Mouse (Mus musculus) limb, embryonic 10.5 days (tissue): ENCODE results near the gene Olfr1196. TPM values are rescaled to one million over a fixed set of nuclear protein-coding genes. Genes with fewer than 3 reads are reported as not detected.
"Not testable (repeated sequence)": the region's sequence is repeated elsewhere in the genome, so short reads cannot be mapped to it uniquely, and the experiment has no call there.

Experiments used
- DNase-seq: peaks from one replicate; pipeline ENCODE4 v3.0.0-alpha.2; 2017; ENCODE audit warnings: low spot score
- H3K27ac ChIP-seq: fragments of 300-500 bp; sonication (generic); 2 replicates; pipeline ENCODE4 v1.5.1; 2016; ENCODE audit warnings: mild to moderate bottlenecking
- H3K27me3 ChIP-seq: fragments of 300-500 bp; sonication (generic); 2 replicates; pipeline ENCODE4 v1.6.1; 2016; ENCODE audit warnings: low read depth, mild to moderate bottlenecking; ENCODE audit not compliant: poor library complexity, severe bottlenecking
- H3K36me3 ChIP-seq: fragments of 300-500 bp; sonication (generic); 2 replicates; pipeline ENCODE4 v1.6.1; 2016; ENCODE audit warnings: mild to moderate bottlenecking, moderate library complexity
- H3K4me1 ChIP-seq: fragments of 300-500 bp; sonication (generic); 2 replicates; pipeline ENCODE4 v1.6.1; 2016
- H3K4me3 ChIP-seq: fragments of 300-500 bp; sonication (generic); 2 replicates; pipeline ENCODE4 v1.5.1; 2016; ENCODE audit warnings: mild to moderate bottlenecking, moderate library complexity
- H3K9me3 ChIP-seq: fragments of 300-500 bp; sonication (generic); replicated peaks from 2 replicates; pipeline ENCODE4 v1.6.1; 2016; ENCODE audit warnings: mild to moderate bottlenecking
- WGBS: fragments of 180-500 bp; shearing (Covaris S2); methylation state at CpG from one replicate; pipeline ENCODE4 v1.1.7; 2016; 5-methylcytosine and 5-hydroxymethylcytosine counted together
- polyA plus RNA-seq: library from polyadenylated mRNA; unstranded; fragments of >200 nt; fragmentation: Nextera tagmentation; extraction: Ambion mirVana; gene quantifications from 2 replicates; pipeline ENCODE4 v1.2.1, GENCODE M21; 2016

Olfr1196 gene
- polyA plus RNA-seq: not detected in 2 replicates

DNA sequence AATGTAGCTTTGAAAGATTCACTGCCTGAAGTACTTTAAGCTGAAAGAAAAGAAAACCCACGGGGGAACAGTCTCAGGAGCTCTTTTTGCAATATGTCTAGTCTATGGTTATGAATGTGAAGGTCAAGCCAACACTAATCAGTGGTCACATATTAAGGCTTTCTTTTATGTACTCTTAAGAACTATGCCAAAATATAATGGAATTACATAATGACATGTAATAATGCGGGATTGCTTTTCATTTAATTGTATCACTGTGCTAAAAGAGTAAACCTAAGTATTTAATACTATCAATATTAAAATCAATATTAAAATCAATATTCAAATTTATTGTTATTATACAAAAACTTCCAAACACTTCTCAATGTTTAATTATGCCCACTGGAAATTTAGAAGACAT is at the start of gene Olfr1196:
Olfr1196 (minus strand) TSS at position 101 of the 400 bp plus-strand sequence.
- Histone ChIP-seq H3K27me3 (no peaks in the 10 kb centered on the region), H3K4me3 (no peak within 1 kb of the TSS), H3K27ac (no peak within 1 kb of the TSS), H3K4me1 (no peaks in the 10 kb centered on the region), H3K9me3 (no peaks in the 10 kb centered on the region), H3K36me3 (no peaks in the 10 kb centered on the region)
- DNase-seq: no peak
- 94% methylated on average over 2 of the region's 2 CpGs for WGBS

DNA sequence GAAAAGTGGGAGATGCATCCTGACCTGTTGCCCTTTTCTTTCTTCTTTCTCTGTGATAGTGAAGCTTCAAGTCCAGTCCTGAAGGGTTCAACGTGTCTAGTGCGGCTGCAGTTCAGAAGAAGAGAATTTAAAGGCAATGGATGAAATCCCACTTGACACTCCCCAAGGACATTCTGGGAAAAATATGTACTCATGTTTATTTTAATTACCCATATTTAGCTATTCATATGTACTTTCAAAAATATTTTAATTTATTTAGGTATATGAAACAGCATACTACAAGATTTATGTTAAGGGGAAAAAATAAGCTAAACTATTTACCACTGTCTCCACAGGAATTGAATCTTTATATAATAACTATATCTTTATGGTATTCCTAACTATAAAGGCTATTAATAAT is 46.9 kb upstream of the Olfr1196 start, which contains the start of gene Olfr1198:
Olfr1198 (minus strand) TSS at position 101 of the 400 bp plus-strand sequence.
- 91% methylated on average over 2 of the region's 2 CpGs for WGBS
- no peaks in the 10 kb centered on the region for H3K36me3 ChIP-seq
- H3K27ac ChIP-seq: no peak within 1 kb of the TSS
- H3K4me3 ChIP-seq: no peak within 1 kb of the TSS
- no peaks in the 10 kb centered on the region for H3K9me3 ChIP-seq
- no peak for DNase-seq
- no peaks in the 10 kb centered on the region for H3K4me1 ChIP-seq
- no peaks in the 10 kb centered on the region for H3K27me3 ChIP-seq

DNA sequence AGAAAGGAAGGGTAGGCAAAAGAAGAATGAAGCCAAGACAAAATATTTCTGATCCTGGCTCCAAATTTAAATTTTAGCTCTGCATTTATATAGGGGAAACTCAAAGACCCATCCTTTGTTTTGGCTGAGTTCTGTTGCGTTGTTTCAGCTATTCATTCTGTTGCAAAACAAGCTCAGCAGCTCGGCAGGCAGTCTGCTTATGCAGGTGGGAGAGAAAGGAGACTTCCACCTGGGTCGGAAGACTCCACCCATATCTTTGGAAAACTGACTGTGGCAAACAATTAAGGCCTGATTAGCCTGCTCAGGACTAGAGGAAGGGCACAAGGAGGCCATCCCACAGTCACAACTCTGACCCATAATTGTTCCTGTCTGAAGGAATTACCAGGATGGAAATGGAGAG is 39.0 kb upstream of the Olfr1196 start:
- Histone ChIP-seq H3K4me1 (no peaks in the 10 kb centered on the region), H3K9me3 (no peaks in the 10 kb centered on the region), H3K27ac (no peak overlapping the region), H3K27me3 (no peaks in the 10 kb centered on the region), H3K4me3 (no peak overlapping the region), H3K36me3 (no peaks in the 10 kb centered on the region)
- DNase-seq: no peak
- 86% methylated on average over 3 of the region's 3 CpGs for WGBS

DNA sequence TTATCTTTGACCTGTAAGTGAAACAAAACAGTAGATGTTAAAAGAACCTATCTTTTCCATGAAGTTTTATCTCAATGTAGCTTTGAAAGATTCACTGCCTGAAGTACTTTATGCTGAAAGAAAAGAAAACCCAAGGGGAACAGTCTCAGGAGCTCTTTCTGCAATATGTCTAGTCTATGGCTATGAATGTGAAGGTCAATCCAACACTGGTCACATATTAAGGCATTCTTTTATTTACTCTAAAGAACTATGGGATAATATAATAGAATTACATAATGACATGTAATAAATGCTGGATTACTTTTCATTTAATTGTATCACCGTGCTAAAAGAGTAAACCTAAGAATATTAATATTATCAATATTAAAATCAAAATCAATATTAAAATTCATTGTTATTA is 27.9 kb upstream of the Olfr1196 start, which contains the start of gene Olfr1197:
Olfr1197 (minus strand) TSS at position 101 of the 400 bp plus-strand sequence.
- Histone ChIP-seq H3K27ac (no peak within 1 kb of the TSS), H3K4me1 (no peaks in the 10 kb centered on the region), H3K27me3 (no peaks in the 10 kb centered on the region), H3K4me3 (no peak within 1 kb of the TSS), H3K9me3 (no peaks in the 10 kb centered on the region), H3K36me3 (no peaks in the 10 kb centered on the region)
- no peak for DNase-seq
- 85% methylated on average over 1 of the region's 1 CpGs for WGBS

DNA sequence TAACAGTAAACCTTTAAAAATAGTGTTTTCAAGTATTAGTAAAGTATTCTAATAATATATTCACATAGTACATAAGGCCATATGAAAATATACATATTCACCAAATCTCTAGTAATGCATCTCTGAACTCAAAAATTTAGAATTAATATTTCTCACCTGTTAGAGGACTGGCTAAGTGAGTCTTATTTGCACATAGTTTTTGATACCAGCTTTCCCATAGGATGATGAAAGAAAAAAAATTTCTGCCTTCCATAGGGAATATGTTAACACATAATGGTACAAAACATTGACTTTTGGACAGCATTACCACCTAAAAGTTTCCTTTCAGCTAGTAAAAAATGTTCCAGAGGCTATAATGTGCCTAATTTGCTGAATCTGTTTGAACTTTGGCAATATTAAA is 15.3 kb downstream of the Olfr1196 start, which contains the start of gene Olfr1195:
Olfr1195 (minus strand) TSS at position 101 of the 400 bp plus-strand sequence.
- DNase-seq: no peak
- Histone ChIP-seq H3K27ac (no peak within 1 kb of the TSS), H3K4me1 (no peaks in the 10 kb centered on the region), H3K27me3 (no peaks in the 10 kb centered on the region), H3K36me3 (no peaks in the 10 kb centered on the region), H3K4me3 (no peak within 1 kb of the TSS), H3K9me3 (no peaks in the 10 kb centered on the region)

DNA sequence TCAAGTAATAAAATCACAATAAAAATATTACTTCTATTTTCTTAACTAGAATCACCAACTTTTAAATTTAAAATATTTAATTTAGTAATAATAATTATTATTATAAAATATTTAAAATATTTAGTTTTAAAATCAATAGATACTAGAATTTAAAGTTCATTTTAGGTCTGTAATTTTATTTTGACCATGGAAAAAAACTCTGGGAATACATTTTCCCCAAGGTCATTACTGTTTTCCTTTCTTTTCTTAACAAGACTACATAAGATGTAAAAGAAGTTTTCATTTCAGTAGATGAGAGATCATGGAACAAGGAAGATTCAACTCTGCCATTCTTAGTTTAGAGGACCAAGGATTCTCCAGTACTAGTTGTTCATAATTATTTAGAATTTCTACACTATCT is 29.1 kb downstream of the Olfr1196 start, which contains the start of gene Olfr1193:
Olfr1193 (plus strand) TSS at position 301 of the 400 bp plus-strand sequence.
- not testable (repeated sequence) for H3K9me3 ChIP-seq, DNase-seq, H3K27ac ChIP-seq, H3K27me3 ChIP-seq, H3K4me1 ChIP-seq, H3K36me3 ChIP-seq, H3K4me3 ChIP-seq

DNA sequence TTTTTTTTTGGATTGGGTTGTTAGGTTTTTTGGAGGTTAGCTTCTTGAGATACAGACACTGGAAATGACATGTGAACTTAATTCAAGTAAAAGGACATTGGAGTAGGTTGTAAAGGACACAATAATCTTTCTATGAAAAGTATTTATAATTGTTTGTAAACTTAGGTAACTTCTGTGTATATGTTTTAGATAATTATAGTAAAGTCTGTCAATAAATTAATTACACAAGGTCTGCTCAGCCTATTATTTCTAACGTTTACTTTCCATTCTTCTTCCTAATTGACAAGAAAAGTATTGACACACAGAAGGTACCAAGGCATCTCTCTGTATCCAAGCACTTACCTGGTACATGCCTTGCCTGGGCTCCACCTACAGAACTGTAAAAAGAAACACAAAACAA is 56.2 kb downstream of the Olfr1196 start, which contains the start of gene Olfr1192-ps1:
Olfr1192-ps1 (plus strand) TSS at position 301 of the 400 bp plus-strand sequence.
- Histone ChIP-seq H3K9me3 (no peaks in the 10 kb centered on the region), H3K27me3 (no peaks in the 10 kb centered on the region), H3K36me3 (no peaks in the 10 kb centered on the region), H3K4me1 (no peaks in the 10 kb centered on the region), H3K27ac (no peak within 1 kb of the TSS), H3K4me3 (no peak within 1 kb of the TSS)
- 38% methylated on average over 1 of the region's 1 CpGs for WGBS
- no peak for DNase-seq

Other genes with a start within 250 kb of the Olfr1196 start
- gene Olfr1183, start 249.7 kb downstream of the Olfr1196 start, polyA plus RNA-seq: not detected in 2 replicates
- gene Olfr1184, start 221.0 kb downstream of the Olfr1196 start, polyA plus RNA-seq: not detected in 2 replicates
- not detected in 2 replicates for gene Olfr1185-ps1, start 211.3 kb downstream of the Olfr1196 start, polyA plus RNA-seq
- not detected in 2 replicates for gene Olfr1186, start 186.0 kb downstream of the Olfr1196 start, polyA plus RNA-seq
- gene Olfr1188, start 147.7 kb downstream of the Olfr1196 start, polyA plus RNA-seq: not detected in 2 replicates
- gene Olfr1189, start 118.1 kb downstream of the Olfr1196 start, polyA plus RNA-seq: not detected in 2 replicates
- not detected in 2 replicates for gene Olfr1191-ps1, start 64.1 kb downstream of the Olfr1196 start, polyA plus RNA-seq
- gene Olfr1192-ps1, start 56.1 kb downstream of the Olfr1196 start, polyA plus RNA-seq: not detected in 2 replicates
- not detected in 2 replicates for gene Olfr1193, start 29.0 kb downstream of the Olfr1196 start, polyA plus RNA-seq
- not detected in 2 replicates for gene Olfr1195, start 15.4 kb downstream of the Olfr1196 start, polyA plus RNA-seq
- not detected in 2 replicates for gene Olfr1197, start 27.8 kb upstream of the Olfr1196 start, polyA plus RNA-seq
- not detected in 2 replicates for gene Olfr1198, start 46.8 kb upstream of the Olfr1196 start, polyA plus RNA-seq
- not detected in 2 replicates for gene Olfr1199, start 55.9 kb upstream of the Olfr1196 start, polyA plus RNA-seq
- not detected in 2 replicates for gene Olfr1200, start 65.9 kb upstream of the Olfr1196 start, polyA plus RNA-seq
- not detected in 2 replicates for gene Olfr1201, start 88.4 kb upstream of the Olfr1196 start, polyA plus RNA-seq
- gene Olfr1202, start 109.9 kb upstream of the Olfr1196 start, polyA plus RNA-seq: 0.04 TPM in 2 replicates
- gene Olfr1205, start 125.1 kb upstream of the Olfr1196 start, polyA plus RNA-seq: not detected in 2 replicates
- gene Olfr1204, start 144.7 kb upstream of the Olfr1196 start, polyA plus RNA-seq: not detected in 2 replicates
- not detected in 2 replicates for gene Olfr1206, start 158.6 kb upstream of the Olfr1196 start, polyA plus RNA-seq
- not detected in 2 replicates for gene Olfr1208, start 197.7 kb upstream of the Olfr1196 start, polyA plus RNA-seq
- gene Olfr1209, start 210.6 kb upstream of the Olfr1196 start, polyA plus RNA-seq: not detected in 2 replicates
- not detected in 2 replicates for gene Olfr1211, start 233.5 kb upstream of the Olfr1196 start, polyA plus RNA-seq
- gene Olfr1212, start 249.4 kb upstream of the Olfr1196 start, polyA plus RNA-seq: not detected in 2 replicates